Mouse (Mus musculus) urinary bladder, adult 2 months (tissue): ENCODE measurements around the gene Prkcd. TPM values are rescaled to one million over a fixed set of nuclear protein-coding genes. Genes with fewer than 3 reads are reported as not detected.
"Not testable (repeated sequence)": the region's sequence is repeated elsewhere in the genome, so short reads cannot be mapped to it uniquely, and the experiment has no call there.

Experiments
- DNase-seq: peaks from one replicate; pipeline ENCODE4 v3.0.0; 2022; ENCODE audit warnings: low spot score
- polyA plus RNA-seq: library from polyadenylated mRNA; depleted of rRNA; stranded (reverse); fragments of >200 nt; gene quantifications from 2 replicates; pipeline ENCODE4 v1.2.3, GENCODE M21; 2012

Prkcd gene
- polyA plus RNA-seq, 1 experiment = 105 TPM

DNA sequence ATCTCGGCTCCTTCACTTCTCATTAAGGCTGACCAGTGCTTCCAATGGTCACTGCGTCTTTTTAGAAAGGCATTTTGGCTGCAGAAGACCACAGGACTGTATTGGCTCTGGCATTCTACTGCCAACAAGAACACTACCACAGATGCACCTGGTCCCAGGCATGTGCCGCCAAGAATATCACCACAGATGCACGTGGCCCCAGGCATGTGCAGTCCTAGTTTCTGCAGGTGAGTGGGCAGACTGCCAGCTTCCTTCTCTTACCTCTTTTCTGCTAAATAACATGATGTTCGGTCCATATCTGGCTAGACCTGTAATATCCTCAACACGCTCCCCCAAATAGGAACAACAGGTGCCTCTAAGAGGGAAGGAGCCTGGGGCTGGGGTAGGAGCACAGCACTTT is 17.8 kb downstream of the Prkcd start:
- DNase-seq = no peak

DNA sequence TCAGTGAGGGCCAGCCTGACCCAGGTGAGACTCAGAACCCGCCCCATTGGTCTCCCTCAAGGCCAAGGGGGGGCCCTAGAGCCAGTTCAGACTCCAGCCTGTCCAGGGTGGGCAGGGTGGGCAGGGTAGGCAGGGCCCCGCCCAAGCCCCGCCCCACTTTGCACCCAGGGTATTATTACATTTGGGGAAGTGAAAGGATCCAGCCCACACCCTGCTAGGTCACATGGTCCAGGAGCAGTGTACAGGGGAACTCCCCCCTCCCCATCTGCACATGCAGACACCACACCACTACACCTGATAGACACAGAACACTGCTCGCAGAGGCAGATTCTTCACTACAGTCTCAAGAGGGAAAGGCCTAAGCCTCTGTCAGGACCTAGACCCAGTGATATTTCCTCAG is 18.3 kb downstream of the Prkcd start:
- no peak for DNase-seq

DNA sequence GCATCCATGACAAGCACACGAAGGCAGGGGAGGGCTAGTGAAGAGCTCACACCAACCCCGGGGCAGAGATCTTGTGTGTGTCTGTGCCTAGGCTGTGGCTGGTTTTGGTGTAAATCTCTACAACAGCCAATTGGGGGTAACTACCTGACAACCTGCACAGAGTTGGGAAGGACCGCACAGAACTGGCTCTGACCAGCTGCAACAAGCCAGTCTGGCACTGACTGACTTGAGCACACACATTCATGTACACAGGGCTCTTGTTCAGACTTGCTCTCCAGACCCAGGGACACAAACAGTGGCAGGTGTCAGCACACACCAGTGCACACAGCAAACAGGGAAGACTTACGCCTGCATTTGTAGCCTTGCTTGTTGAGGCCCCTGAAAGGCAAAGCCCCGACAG is 19.2 kb downstream of the Prkcd start:
- DNase-seq = no peak

DNA sequence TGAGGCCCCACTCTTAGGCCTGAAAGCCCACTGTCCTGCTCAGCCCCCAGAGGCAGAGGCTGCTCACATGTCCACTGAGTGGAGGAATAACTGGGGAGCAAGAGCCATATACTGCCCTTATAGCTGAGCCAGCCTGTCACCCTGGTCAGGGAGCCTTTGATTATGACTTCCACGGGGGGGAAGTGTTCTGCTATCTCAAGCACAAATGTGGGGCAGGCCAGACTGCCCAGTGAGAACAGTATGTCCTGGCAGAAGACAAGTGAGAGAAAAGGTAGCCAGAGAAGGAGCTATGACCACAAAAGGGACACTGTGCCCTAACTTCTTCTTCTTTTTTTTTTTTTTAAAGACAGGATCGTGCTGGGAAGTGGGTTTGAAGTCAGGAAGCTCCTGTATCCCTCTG is 28.9 kb downstream of the Prkcd start:
- no peak for DNase-seq

DNA sequence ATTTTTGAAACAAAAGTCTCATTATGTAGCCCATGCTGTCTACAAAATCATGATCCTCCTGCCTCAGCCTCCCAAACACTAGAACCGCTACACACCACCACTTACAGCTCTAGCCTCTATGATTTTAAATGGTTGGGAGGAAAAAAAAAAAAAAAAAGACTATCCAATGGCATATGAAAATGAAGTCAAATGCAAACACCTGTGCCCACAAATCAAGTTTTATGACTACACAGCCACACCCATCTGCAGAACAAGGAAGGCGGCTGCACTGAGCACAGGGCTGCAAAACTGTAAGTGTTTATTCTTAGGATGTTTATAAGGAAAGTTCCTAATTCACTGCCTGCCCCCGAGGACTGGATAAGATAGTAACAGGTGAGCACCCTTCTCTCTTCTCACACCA is 29.6 kb downstream of the Prkcd start:
- no peak for DNase-seq

DNA sequence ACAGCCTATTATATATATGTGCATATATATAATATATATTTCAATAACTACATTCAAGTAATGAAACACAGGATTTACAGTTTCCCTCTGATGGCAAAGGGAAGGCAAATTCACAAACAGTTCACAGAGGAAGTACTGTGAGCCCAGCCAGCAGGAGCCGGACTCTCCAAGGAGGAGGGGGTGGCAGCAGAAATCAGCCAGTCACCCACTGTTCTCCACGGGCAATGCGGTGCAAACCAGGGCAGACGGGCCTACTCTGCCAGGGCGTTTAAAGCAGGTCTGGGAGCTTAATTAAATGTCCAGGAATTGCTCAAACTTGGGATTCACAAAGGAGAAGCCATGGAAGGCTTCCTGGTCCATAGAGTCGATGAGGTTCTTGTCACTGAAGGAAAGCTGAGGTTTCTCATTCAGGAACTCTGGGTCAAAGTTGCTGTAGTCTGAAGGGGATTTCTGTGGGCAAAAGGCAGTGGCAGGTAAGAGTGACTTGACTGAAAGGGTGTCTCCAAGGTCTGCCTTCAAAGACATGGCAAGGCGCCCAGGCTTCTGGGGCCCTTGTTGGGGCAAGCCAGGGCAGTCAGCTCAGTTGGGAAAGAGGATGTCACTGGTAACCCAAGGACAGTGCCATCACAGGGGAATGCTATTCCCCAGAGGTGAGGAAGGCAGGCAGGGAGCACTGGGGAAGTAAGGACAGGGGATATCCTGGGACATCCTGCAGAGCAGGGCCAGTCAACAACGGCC is 30.3 kb downstream of the Prkcd start:
- no peak for DNase-seq

DNA sequence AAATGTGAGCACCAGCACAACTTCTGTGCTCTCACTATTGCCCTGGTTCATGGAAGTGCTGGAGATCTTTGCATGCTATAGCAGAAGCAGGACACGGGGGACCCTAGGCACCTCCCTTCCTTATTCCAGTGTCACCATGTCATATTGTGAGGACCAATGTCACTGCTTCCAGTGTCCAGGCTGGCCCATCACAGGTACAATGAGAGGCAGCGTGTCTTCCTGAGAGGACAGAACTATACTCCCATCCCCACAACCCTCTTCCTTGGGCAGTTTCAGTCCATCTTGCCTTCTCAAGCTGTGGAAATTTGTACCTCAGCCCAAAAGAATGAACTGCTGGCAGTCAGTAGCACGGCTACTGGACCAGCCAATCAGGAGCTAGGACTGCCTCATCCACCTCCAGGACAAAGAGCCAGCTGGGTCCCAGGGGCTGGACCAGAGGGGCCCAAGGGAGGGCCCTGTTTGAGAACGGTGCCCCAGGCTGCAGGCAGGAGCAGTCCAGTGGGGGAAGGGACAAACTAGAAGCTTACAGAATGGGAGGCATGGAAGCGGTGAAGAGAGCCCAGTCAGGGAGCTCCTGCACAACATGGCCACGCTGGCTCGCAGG is 31.8 kb downstream of the Prkcd start:
- no peak for DNase-seq

DNA sequence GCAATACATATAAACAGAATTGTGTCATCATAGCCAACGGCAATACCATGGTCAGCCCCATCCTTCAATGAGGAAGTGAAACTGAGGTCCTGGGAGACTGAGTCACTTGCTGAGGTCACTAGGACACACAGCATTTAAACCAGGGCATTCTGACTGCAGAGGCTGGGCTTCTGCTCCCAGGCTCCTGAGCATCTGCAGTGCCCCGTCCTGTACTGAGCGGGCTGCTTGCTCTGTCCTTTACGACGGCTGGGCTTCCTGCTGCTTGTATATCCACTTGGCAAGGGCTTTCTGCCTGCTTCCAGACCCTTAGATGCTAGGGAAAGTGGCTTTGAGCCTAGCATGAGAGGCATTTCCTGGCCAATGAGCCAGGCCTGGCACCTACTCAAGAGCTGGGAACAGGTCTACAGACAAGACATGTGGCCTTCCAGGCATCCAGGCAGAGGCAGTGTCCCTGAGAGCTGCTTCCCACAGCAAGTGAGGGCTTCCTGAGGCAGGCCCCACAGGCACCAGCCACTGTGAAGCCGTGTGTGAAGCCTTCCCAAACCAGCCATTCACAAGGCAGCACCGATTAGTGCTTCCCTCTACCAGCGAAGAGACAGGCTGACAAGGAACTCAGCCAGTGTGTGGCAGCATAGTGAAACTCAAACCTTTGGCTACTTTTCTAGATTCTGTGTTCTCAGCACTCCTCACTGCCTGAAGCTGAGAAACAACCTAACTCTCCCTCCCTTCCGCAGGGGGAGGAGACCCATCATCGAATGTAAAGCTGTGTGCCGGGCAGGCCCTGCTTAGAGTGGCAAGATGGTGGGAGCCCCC is 32.5 kb downstream of the Prkcd start:
- no peak for DNase-seq

DNA sequence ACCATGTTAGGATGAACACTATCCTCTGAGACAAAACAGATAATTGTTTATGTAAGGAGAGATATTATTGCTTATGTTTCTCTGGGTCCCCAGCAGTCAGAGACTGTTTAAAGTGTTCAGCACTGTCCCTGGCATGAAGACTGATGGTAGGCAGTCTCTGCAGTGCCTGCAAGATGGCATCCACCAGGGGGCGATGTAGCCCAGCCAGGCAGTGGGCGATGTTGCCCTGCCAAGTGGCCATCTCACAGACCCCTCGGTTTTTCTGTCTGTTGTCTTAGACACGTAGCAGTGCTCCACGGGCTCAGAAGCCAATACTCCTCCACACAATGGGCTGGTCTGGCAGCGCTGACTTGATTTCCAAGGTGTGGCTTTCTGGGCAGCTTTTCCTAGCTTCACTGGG is 34.6 kb downstream of the Prkcd start:
- DNase-seq = peak; percentile 71

DNA sequence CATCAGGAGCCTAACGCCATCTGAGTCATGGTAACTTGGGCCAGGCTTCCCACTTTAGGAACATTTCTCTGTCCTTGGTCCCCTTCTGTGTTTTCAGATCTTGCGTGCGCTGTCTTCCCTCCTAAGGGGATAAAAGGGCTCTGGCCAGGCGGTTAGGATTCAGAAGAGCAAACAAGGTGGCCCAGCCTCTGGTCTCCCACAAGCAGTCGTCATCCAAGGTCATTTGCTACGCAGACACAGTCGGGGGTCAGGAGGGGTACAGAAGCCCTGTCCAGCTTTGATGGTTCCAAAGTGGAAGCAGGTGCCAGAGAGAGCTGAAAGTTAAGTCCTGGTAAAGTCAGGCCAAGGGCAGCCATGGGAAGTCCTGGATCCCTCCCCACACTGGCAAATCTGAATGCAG is 35.1 kb downstream of the Prkcd start:
- DNase-seq = no peak

DNA sequence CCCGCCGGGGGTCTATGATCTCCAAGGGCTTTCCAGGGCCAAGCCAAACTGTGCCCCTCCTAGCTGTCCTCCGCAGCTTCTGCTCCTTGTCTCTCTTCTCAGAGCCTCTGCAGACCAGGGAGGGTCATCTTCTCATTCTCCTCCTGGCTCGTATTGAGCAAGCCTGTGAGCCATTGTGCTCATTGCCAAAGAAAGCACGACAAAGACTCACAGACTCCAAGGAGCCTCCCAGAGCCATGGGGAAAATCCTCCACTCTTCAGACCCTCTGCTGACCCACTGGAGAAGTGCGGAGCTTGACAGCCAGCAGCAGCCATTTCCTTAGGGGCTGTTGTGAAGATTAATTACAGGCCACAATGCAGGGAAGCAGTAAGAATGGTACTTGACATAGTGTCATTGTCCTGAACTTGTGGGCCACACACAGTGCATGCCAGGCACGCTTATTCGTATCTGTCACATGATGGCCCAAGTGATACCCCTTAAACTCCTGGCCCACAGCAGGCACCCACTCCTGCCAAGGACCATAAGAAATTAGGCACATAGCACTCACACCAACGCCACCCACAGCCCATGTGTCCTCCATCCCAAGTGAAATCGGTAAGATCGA is 35.9 kb downstream of the Prkcd start:
- DNase-seq = no peak

DNA sequence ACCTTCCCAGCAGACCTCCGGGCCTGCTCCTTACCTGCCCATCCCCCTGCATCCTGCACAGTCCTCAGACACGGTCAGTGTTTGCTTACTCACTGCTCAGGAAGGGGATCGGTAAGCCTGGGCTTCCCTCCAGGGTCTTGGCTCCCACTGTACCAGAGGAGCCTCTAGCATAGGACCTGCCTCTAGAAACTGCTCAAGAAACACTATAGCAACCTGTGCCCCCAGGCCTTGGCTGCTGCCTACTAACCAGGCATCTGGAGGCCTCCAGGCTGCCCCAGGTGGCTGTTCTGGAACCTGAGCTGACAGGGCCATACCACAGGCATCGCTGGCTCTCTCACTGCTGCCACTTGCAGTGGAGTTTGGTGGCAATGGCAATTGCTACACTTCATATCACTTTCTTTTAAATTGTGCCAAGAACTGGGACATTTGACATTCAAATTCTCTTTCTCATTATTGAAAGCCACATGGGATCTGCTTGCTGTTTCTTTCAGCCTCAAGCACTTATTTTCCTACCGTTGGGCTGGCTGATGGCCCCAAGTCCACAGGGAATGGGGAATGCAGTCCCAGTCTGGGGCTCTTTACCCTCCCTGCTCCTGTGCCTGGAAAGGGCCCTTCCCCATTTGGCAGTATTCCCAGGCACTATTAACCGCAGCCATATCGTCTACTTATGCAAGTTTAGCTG is 39.1 kb downstream of the Prkcd start:
- no peak for DNase-seq

DNA sequence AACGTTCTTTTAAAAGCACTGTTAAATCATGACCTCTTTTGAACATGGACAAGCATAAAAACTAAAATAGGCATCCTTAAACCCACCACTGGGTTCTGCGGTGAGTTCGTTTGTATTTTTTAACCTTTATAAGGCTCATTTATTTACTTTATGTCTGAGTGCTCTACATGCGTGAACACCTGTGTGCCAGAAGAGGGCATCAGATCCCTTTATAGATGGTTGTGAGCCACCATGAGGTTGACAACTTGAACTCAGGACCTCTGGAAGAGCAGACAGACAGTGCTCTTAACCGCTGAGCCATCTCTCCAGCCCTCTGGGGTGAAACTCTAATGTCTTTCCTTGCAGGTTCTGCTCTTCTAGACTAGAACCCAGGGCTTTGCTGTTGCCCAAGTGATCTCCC is 40.7 kb downstream of the Prkcd start:
- DNase-seq = no peak

DNA sequence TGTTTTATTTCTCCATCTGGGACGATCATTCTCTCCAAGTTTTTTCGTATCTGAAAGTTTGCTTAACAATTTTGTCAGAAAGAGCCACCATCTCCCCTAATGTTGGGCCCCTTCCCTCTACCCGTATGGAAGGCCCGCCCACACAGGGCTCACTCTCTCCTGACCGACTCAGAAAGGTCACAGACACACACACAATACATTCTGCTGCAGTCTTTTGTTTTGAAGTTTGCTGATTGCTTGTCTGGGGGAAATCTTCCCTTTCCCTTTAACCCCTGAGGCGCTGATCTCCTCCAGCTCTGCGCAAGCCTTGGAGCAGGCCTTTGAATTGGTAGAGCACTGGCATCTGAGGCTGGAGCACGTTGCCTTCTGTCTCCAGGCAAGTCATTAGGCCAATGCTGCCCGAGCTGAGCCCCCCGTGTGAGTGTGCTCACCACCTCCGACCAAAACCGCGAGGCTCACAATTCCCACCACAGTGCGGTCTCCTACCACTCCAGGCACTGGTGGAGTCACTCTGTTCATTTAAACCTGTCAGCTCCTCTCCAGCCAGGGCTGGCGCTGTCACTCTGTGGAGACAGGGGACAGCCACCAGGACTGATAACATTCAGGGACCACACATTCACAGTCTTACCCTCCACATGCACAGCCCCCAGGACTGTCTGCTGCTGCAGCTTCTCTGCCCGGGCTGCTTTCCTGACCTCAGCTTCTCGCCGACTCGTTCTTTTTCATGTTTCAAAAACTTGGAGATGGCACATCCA is 41.3 kb downstream of the Prkcd start:
- DNase-seq = no peak

DNA sequence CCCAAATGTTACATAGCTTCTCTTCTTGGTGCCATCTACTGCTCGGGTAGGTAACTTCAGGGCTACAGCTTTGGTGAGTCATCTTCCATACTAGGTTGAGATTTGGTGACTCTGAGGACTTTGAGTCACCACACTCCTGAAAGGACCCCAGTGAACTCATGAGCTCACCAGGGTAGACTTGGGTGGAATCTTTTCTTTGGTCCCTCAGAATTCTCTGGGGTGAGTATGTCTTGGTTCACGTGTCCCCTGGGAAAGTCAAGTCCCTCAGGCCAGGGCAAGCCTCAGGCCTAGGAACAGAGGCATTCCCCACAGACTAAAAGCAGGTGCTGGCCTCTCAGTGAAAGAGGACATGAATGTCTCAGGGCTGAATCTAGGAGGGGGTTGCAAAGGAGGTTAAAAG is 41.9 kb downstream of the Prkcd start:
- DNase-seq = no peak

DNA sequence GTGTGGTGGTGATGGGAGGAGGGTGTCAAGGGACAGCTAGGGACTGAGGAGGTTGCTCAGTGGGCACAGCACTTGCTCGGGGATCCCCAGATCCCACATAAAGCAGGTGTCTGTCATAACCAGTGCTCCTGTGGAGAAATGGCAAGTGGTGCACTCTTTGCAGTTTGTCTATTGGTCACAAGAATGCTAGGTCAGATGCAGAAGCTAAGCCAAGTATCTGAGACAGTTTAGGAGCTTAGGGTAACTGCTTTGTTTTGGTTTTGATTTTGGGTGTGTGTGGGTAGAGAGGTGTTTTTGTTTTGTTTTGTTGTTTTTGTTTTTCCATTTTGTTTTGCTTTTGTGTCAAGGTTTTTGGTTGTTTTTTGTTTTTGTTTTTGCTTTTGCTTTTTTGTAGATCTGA is 44.8 kb downstream of the Prkcd start:
- DNase-seq = no peak

DNA sequence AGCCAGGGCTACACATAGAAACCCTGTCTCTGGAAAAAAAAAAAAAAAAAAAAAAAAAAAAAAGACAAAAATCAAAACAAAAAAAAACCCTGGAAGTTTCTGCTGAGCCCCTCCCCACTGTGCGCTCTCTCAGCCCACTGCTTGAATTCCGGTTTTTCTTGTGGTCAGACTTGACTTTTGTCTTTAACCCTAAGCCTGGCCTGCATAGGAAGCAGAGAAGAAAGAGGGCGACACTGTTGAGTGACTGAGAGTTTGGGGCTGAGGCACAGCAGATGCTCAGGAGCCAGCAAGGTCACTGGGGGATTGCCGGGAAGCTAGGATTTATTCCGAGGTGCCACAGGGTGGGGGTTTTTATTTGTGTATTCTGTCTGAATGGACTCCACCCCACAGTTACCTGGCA is 46.1 kb downstream of the Prkcd start:
- DNase-seq = no peak

DNA sequence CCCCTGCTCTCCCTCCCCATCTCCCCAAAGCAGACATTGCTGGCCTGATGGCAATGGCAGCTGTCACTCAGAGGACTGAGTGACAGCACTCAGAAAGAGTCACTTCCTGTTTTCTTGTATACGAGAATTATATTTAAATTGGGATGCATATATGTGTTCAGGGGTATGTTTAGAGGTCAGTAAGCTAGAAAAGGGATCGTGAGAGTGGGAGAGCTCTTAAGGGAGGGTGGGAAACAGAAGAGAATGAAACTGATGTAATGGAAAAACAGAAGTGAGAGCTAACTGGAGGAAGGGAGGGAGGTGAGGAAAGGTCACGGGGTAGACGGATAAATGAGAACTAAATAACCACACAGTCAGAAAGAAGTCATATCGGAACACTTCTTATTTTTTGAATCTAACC is 46.8 kb downstream of the Prkcd start:
- no peak for DNase-seq

DNA sequence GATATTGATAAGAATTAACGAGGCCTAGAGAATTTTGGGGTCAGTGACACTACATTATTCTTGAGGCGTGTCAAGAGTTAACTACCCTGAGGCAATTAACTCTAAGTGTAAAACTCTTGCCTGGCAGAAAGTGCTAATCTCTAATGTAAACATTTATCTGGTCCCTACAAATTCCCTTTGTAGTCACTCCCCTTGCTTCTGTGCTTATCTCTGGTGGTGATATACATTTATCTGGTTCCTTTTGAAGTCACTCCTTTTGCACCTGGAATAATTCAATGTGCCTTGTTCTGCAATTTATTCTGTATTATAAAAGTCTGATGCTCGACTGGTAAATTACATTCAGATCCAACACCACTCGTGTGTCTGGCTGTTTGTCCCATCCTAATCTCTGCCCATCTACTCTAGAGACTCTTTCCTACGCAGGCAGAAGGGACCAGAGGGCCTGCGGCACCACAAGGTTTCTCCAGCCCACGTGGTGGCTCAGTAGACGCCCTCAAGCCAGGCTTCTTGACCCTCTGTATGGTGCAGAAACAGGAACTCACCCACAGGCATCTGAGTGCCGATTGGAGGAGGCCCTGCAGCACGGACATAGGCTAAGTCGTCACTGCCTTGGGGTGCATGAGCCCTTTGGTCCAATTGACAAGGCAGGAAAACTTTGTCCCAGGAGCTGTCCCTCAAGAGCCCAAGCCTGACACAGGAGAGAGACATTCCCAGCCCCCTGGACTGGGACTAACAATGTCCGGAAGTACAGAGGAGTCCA is 48.5 kb downstream of the Prkcd start:
- not testable (repeated sequence) for DNase-seq

DNA sequence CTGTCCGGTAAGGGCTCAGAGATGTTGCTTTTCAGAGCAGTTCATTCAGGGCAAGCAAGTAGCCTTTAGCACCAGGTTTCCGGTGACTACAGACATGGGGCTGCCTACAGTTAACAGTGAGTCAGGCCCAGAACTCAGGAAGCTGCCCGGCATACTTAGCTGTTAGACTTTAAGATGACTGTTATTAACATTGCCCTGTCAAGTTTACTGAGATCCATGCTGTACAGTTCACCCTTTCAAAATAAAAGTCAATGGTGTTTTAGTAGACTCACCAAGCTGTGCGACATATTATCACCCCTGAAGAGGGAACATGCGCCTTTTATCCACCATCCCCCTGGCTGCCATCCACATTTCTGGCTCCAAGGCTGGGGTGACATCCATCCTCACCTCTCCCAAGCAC is 49.8 kb downstream of the Prkcd start:
- no peak for DNase-seq

DNA sequence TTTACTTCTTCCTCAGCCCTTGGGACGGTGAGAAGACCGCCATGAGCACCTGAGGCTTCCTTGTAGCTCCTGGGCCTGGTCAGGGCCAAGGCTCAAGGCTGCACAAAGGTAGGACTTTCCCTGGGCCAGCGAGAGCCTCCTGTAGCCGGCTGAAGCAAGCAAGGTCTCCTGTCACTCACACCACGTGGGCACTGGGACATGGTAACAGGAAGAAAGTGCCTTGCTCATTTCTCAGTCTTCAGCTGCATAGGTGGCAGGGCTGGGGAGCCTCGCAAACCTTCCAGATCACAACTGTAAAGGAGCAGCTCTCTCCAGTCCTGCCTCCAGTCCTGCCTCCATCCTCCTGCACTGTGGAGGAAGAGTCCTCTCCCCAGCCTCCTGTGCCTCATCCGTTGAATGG is 50.2 kb downstream of the Prkcd start:
- DNase-seq = no peak
